Mouse (Mus musculus) lung, adult 18-20 months (tissue): ENCODE measurements at regions not wholly inside any gene's neighbourhood (a gene's known extent, or its start where the extent isn't known, plus 50 kb on each side); places are given as distances from the start of the nearest gene placed in this dataset.
"Not testable (repeated sequence)": the region's sequence is repeated elsewhere in the genome, so short reads cannot be mapped to it uniquely, and the experiment has no call there.

Source experiments
- DNase-seq, 2 experiments: peaks; one replicate each; pipeline ENCODE4 v3.0.0; 2022; ENCODE audit warnings: mixed read lengths in 2 of 2

DNA sequence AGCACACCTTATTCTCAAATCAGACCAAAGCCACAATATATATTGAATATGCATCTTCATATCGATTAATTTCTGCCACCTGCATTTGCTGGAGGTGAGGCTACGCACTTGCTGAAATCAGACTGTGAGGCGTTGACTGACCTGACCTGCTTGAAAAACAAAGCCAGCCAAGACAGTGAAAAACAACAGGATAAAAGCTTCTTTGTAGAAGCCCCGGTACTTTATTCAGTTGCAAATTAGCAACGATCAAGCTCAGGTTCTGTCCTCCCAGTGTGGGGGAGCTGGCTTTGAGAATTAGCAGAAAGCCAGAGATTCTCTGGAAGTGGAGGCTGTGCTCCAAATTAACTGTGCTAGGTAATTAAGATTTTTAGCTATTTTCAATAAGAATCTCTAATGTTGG lies 100.6 kb downstream of the Vmn2r79 start:
- DNase-seq: no peak

DNA sequence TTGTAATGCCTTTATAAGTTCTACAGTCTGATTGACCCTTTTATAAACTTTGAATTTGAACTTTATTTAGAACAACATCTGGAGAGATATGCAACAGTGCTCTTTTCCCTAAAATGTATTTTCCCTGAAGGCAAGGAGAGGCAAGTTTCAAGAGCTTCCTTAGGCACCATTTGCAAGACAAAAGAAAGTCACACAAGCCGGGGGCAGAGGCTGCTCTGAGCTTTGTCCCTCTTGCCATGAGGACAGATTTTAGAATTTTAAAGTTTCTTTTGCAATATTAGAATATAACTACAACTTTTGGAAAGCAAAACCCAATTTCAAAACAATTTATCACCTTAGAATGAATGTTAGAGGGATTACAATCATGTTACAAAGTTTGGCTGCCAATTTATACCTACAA lies 103.7 kb downstream of the Vmn2r79 start:
- not testable (repeated sequence) for DNase-seq

- DNase-seq: not testable (repeated sequence)
Measured at GRCm38 (mm10) chr7:87100377-87100776, 104.5 kb downstream of the Vmn2r79 start.

GRCm38 (mm10) chr7:87101281-87101680 lies 105.4 kb downstream of the Vmn2r79 start:
- DNase-seq: not testable (repeated sequence)

- DNase-seq: no peak
Measured at GRCm38 (mm10) chr7:87110312-87110984, 114.5 kb downstream of the Vmn2r79 start.

- DNase-seq: no peak
Measured at GRCm38 (mm10) chr7:87110985-87111372, 115.1 kb downstream of the Vmn2r79 start.

- peak in 1 of 2 experiments; percentile 6 for DNase-seq
Measured at GRCm38 (mm10) chr7:87113654-87114053, 117.7 kb downstream of the Vmn2r79 start.

DNA sequence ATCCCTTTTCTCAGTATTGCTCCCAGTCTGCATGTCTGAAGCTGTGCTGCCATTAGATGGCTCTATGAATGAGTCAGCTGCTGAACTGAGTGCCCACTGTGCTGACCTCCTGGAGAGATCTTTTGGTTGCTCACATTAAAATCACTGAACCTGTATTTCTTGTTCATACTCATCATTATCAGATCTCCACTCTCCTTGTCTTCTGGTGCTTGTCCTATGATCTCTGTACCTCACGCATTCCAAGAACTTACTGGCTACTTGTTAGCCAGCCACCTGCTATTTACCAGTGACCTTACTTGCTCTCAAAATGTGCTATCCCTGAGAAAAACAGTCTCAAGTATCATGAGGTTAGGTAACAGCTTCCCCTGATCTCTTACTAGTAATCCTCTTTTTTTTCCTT lies 123.4 kb upstream of the Nox4 start:
- no peak for DNase-seq

DNA sequence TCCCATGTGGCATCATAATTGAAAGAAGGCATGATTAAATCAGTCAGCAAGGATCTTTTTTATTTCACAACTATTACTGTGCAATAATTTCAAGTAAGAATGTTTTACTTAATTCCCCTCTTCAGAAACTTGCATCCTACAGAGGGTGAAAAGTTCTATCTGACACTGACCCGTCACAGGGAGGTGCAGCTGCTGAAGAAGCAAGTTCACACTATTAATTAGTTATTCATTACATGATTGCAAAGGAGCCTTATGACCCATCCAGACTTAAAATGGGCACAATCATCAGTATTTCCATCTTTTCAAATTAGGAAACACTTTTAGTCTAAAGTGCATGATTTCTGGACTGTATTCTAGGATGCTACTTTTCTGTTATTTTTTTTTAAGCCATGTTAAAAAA lies 100.0 kb upstream of the Nox4 start:
- DNase-seq: no peak

DNA sequence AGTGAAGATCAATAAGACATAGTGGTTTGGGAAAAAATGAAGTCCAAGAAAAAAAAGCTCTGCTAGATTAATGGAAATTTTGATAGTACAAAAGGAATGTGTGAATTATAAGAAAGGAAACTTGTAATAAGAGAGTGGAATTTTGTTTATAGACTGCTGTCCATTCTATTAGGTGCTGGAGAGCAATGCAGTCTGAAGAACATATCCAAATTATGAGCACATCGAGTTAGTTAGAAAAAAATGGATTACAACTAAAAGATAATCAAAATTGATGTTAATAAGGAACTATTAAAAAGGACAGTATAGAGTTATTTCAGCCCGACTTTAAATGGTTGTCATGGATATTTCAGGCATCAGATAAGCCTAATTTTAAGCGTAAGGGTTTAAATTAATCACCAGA lies 98.2 kb upstream of the Nox4 start:
- no peak for DNase-seq

GRCm38 (mm10) chr7:87148681-87149080 lies 97.2 kb upstream of the Nox4 start:
- DNase-seq: no peak

DNA sequence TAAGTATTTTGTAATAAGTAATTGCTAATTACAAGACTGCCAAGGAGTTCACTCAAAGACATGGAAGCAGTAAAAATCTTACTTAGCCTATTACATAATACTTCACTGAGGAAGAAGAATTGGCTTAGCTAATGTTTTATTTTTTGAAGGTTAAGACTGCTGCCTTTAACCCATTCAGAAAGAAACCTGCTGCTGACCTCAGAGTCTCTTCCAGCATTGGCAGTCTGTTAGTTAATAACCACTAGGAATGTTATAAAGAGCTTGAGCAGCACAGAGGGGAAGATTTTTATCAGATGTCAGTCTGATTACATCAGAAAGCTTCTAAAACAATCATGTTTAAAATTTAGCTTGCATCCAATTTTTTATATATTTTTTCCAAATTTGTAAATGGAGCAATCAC lies 94.9 kb upstream of the Nox4 start:
- no peak for DNase-seq

DNA sequence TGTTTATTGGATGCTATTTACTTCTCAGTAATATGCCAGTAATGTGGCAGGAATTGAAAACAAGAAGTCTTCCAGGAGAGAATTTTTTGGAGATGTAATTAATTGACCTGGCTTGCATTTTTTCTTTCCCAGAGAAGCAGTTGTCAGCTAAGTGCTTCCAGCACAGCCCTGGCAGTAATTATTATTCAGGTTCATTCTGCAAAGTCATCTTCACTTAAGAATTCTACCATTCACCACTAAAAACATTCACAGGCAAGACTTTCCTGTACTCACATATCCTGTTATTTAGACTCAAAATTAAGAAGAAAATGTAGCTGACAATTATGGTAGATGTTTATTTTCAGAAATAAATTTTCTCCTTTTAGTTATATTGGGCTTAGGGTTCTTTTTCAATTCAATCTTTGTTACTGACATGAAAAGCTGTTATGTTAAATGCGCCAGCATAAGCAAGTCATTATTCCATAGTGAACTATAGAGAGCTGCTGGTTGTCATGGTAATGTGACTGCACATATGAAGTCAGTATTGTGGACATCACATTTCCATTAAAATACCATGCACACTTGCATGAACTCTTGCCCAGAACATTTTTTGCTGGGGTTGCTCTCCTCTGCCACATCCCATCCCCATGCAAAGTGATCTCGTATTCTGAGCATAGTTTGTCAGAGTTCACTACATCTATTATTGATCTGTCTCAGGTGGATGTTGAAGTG lies 59.3 kb upstream of the Nox4 start:
- no peak for DNase-seq

GRCm38 (mm10) chr7:87195647-87196046 lies 50.2 kb upstream of the Nox4 start:
- DNase-seq: no peak
